Mouse (Mus musculus) lung, adult 10 weeks (tissue): ENCODE measurements around the gene Borcs7. TPM values are rescaled to one million over a fixed set of nuclear protein-coding genes. Genes with fewer than 3 reads are reported as not detected.

Source experiments
- polyA plus RNA-seq: library from polyadenylated mRNA; stranded (reverse); fragments of 350-450 nt; fragmentation: Illumina TruSeq; extraction: RNeasy Lipid Tissue Mini Kit (QIAGEN cat#74804); gene quantifications from one replicate; pipeline ENCODE4 v1.2.3, GENCODE M21; 2014; ENCODE audit warnings: low read depth, low replicate concordance; ENCODE audit not compliant: insufficient read depth

Gene Borcs7
- polyA plus RNA-seq: 5.6 TPM

DNA sequence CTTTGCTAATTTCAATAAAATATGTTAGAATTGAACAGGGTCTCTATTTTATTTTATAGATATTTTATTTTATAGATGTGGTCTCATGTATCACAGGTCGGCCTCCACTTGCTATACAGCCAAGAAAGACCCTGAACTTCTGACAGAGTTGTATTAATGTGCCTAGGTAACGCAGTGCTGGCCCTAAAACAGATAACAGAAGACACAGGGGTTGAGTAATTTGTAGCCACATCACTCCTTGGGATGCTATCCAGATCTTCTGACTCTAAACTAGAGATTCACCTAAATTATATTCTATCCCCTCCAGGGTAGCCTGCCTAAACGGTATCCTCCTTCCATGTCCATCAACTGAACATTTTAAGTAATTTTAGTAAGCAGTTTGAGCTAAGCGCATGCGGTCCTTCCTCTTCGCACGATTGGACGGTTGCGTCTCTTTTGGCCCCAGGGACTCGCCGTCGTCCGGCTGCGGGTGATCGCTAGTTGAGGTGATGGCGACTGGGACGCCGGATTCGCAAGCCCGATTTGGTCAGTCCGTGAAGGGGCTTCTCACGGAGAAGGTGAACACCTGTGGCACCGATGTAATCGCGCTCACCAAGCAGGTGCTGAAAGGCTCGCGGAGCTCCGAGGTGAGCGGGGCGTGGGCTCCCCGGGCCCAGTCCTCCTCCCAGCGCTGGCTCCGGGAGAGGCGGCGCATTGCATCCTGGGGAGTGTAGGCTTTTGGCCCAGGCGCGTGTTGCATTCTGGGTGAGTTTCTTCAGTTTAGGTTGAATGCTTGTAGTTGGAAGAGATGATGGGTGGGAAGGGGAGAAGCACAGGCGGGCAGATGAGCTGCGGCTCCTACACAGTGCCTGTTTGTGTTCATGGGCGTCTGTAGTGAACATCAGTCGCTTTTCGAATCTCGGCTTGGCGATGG, at the start of gene Borcs7:
TSS of gene Borcs7 (plus strand) at position 447 of the 913 bp plus-strand sequence.

GRCm38 (mm10) chr19:46672766-46673418, 16.8 kb upstream of the Borcs7 start, which contains the start of gene Cyp17a1:
TSS of gene Cyp17a1 (minus strand) at chr19:46673172.

DNA sequence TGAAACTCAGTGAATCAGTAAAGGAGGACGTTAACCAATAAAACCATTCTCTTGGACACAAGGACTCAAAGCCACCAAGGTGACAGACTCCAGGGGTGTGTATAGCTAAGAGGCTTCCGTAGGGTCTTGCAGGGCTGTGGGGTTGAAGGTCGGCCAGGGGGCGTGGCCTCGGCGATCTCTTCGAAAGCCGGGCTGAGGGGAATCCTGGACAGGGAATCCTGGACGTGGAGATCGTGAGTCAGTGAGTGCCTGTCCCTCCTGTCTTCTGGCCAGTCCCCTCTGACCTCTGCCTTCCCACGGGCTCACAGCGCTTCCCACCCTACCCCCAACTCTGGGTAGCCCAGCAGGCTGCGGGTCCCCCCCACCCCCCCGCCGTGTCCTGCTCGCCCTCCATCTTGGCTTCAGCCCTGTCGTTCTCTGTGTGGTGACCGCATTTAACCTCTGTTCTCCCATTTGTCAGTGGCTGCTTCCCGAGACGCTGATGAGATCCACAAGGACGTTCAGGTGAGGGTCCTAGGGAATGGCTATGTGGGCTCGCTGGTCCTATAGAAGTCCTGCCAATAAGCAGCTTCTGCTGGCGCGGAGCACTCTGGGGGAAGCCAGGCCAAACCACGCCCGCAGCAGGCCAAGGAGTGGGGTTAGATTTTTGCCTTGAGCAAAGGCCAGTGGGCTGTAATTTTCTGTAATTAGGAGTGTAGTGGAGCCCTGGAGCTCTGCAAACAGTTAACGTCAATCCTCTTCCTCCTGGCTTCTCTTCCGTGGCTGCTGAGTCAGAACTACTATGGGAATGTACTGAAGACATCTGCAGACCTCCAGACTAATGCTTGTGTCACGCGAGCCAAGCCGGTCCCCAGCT, 17.8 kb downstream of the Borcs7 start, which contains the start of gene As3mt:
TSS of gene As3mt (plus strand) at position 163 of the 856 bp plus-strand sequence.

Other genes starting within 250 kb of the Borcs7 start
- gene Trim8, start 188.2 kb upstream of the Borcs7 start, polyA plus RNA-seq: 32.6 TPM
- gene Arl3, start 116.7 kb upstream of the Borcs7 start, polyA plus RNA-seq: 95.5 TPM
- 7.6 TPM for gene Sfxn2, start 116.5 kb upstream of the Borcs7 start, polyA plus RNA-seq
- 31.1 TPM for gene Wbp1l, start 90.8 kb upstream of the Borcs7 start, polyA plus RNA-seq
- gene Cyp17a1, start 16.7 kb upstream of the Borcs7 start, polyA plus RNA-seq: not detected
- gene As3mt, start 17.6 kb downstream of the Borcs7 start, polyA plus RNA-seq: 20.1 TPM
- gene Cnnm2, start 71.7 kb downstream of the Borcs7 start, polyA plus RNA-seq: 4.0 TPM